Mouse (Mus musculus): ENCODE data around the gene Armc3.

DNA sequence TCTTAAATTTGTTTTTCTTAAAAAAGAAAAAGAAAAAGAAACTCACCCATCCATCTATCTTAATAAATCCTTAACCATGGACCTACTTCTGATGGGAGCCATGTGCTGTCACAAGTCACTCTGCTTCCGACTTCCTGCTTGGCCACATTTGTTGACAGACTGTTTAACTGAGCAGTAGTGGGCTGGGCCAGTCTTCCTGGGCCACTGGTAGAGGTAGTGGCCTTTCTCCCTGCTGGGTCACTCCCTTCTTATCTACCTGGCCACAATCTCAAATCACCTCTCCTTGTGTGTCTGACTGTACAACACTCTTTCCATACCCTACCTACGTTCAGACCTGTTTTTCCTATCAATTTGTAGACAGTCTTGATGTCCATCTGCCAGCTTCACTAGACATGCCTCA lies 66.7 kb downstream of the Armc3 start:
- TF ChIP-seq CTCF (IDR thresholded peaks at IDR 0.05; ENCODE audit: low read depth, low read length): no peak
- no peak for TF ChIP-seq POLR2A (IDR thresholded peaks at IDR 0.05; ENCODE audit: insufficient read depth, low read length)
